Mouse (Mus musculus) macrophage (primary cell): ENCODE data around the gene Zfp943. TPM values are rescaled to one million over a fixed set of nuclear protein-coding genes. Genes with fewer than 3 reads are reported as not detected.
"Not testable (repeated sequence)": the region's sequence is repeated elsewhere in the genome, so short reads cannot be mapped to it uniquely, and the experiment has no call there.

Experiments
- H3K27ac ChIP-seq: fragments of 350-480 bp; formaldehyde crosslinking; 2 replicates; pipeline ENCODE4 v1.9.0; 2021
- H3K36me3 ChIP-seq: fragments of 350-480 bp; formaldehyde crosslinking; 2 replicates; pipeline ENCODE4 v1.9.0; 2021; ENCODE audit errors: inconsistent target
- H3K4me3 ChIP-seq: fragments of 350-480 bp; formaldehyde crosslinking; 2 replicates; pipeline ENCODE4 v1.9.0; 2021; ENCODE audit errors: inconsistent target
- H3K79me2 ChIP-seq: fragments of 350-480 bp; formaldehyde crosslinking; 2 replicates; pipeline ENCODE4 v1.9.0; 2021; ENCODE audit errors: inconsistent target
- WGBS: methylation state at CpG from one replicate; pipeline ENCODE4 v1.1.7; 2026; ENCODE audit warnings: inconsistent platforms; ENCODE audit not compliant: missing documents; 5-methylcytosine and 5-hydroxymethylcytosine counted together
- polyA plus RNA-seq: library from polyadenylated mRNA; stranded (reverse); fragments of 250-400 nt; gene quantifications from 3 replicates; pipeline ENCODE4 v1.2.4, GENCODE M21; 2018; ENCODE audit warnings: inconsistent platforms
- total RNA-seq, 78 experiments: library from RNA; depleted of rRNA; stranded (reverse); fragments of 250-400 nt; gene quantifications; 1 replicate in 9 of 78; 2 replicates in 24 of 78; 3 replicates in 43 of 78; 4 replicates in 2 of 78; pipeline ENCODE4 v1.2.4; 2018; ENCODE audit warnings: inconsistent platforms in 56 of 78

Zfp943 gene
- 10 to 100 TPM in 21 of 26 experiments, 1 to 10 TPM in 5; 4.3 to 29.1 (median 14.7) TPM for total RNA-seq (2018; cell fraction: chromatin; rRNA removed)
- 10 to 100 TPM in 20 of 26 experiments, 1 to 10 TPM in 6; 6.9 to 17.4 (median 11.8) TPM for total RNA-seq (2018; cell fraction: cytosol; rRNA removed)
- total RNA-seq (2018; cell fraction: nucleus; rRNA removed) = 10 to 100 TPM in 25 of 26 experiments, 1 to 10 TPM in 1; 8.3 to 58.9 (median 20.2) TPM
- 9.9 to 23.5 TPM (median 13.6 TPM) in 3 replicates for polyA plus RNA-seq

GRCm38 (mm10) chr17:21962107-21962907, at the start of gene Zfp943, which contains the start of gene Zfp942:
Gene Zfp943, plus strand, starts transcription at chr17:21962552.
Gene Zfp942, minus strand, starts transcription at chr17:21962464.
- Histone ChIP-seq H3K27ac (peak within 1 kb of the TSS; percentile 58), H3K79me2 (peaks cover 87% of the 10 kb centered on the region), H3K4me3 (peak within 1 kb of the TSS; percentile 60)
- whole genome bisulfite sequencing = under 1% methylated on average over 35 of the region's 55 CpGs
- H3K36me3 ChIP-seq = not testable (repeated sequence)

DNA sequence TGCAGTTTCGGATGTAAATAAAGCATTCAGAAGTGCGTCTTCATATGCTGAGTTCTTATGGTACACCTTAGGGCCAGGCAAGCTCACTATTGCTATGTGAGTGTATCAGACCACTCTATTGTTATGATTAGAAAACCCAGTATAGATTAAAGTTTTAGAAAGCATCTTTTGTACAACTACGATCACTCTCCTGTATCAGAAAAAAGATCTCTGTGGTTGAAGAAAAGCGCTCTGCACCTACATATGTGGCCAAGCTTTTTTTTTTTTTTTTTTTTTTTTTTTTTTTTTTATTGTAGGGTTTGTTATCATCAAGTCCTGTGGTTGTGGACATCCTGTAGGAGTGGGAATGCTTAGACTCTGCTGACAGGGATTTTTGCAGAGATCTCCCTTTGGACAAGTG, 950 bp downstream of the Zfp943 start:
- Histone ChIP-seq H3K4me3 (peak overlapping the region; percentile 60), H3K79me2 (peaks cover 84% of the 10 kb centered on the region), H3K27ac (no peak overlapping the region), H3K36me3 (no peaks in the 10 kb centered on the region)
- WGBS = 14% methylated on average over 4 of the region's 4 CpGs

GRCm38 (mm10) chr17:22035594-22035993, 73.2 kb downstream of the Zfp943 start:
- not testable (repeated sequence) for H3K36me3 ChIP-seq, H3K27ac ChIP-seq, H3K4me3 ChIP-seq, H3K79me2 ChIP-seq
- WGBS = 31% methylated on average over 1 of the region's 1 CpGs

GRCm38 (mm10) chr17:22049403-22049802, 87.1 kb downstream of the Zfp943 start:
- whole genome bisulfite sequencing = 81% methylated on average over 1 of the region's 2 CpGs
- Histone ChIP-seq H3K27ac (no peak overlapping the region), H3K36me3 (no peaks in the 10 kb centered on the region), H3K79me2 (no peaks in the 10 kb centered on the region), H3K4me3 (no peak overlapping the region)

GRCm38 (mm10) chr17:22053211-22053610, 90.9 kb downstream of the Zfp943 start:
- WGBS = 84% methylated on average over 2 of the region's 2 CpGs
- no peak overlapping the region for H3K4me3 ChIP-seq
- H3K36me3 ChIP-seq = no peaks in the 10 kb centered on the region
- no peaks in the 10 kb centered on the region for H3K79me2 ChIP-seq
- no peak overlapping the region for H3K27ac ChIP-seq

GRCm38 (mm10) chr17:22081031-22081631, 118.8 kb downstream of the Zfp943 start:
- Histone ChIP-seq H3K4me3 (no peak overlapping the region), H3K79me2 (no peaks in the 10 kb centered on the region), H3K36me3 (no peaks in the 10 kb centered on the region), H3K27ac (no peak overlapping the region)
- WGBS = 1% methylated on average over 48 of the region's 57 CpGs

- H3K27ac ChIP-seq, H3K4me3 ChIP-seq, H3K36me3 ChIP-seq, H3K79me2 ChIP-seq: not testable (repeated sequence)
- WGBS = 6% methylated on average over 3 of the region's 3 CpGs
These were observed 120.9 kb downstream of the Zfp943 start for GRCm38 (mm10) chr17:22083224-22083623.

- H3K36me3 ChIP-seq = no peaks in the 10 kb centered on the region
- no peaks in the 10 kb centered on the region for H3K79me2 ChIP-seq
- H3K4me3 ChIP-seq = no peak overlapping the region
- H3K27ac ChIP-seq = no peak overlapping the region
These were observed 156.4 kb downstream of the Zfp943 start for GRCm38 (mm10) chr17:22118770-22119169.

Other genes starting within 250 kb of the Zfp943 start
- 1.2 to 3.1 TPM (median 2.6 TPM) in 3 replicates for gene Zfp229, start 231.8 kb upstream of the Zfp943 start, polyA plus RNA-seq
- gene Zfp820, start 116.8 kb upstream of the Zfp943 start, polyA plus RNA-seq = 0.27 to 1.2 TPM (median 0.48 TPM) in 3 replicates
- gene Zfp995, start 52.6 kb upstream of the Zfp943 start, polyA plus RNA-seq = 5.2 to 14.3 TPM (median 5.4 TPM) in 3 replicates
- gene Zfp942, start 88 bp upstream of the Zfp943 start, polyA plus RNA-seq = 7.4 to 17.9 TPM (median 9.0 TPM) in 3 replicates
- 1.4 to 3.0 TPM (median 2.0 TPM) in 3 replicates for gene Zfp947, start 203.6 kb downstream of the Zfp943 start, polyA plus RNA-seq